Mouse (Mus musculus): Measurements from ENCODE around the gene Exosc9.
"Not testable (repeated sequence)": the region's sequence is repeated elsewhere in the genome, so short reads cannot be mapped to it uniquely, and the experiment has no call there.

Gene Exosc9

GRCm38 (mm10) chr3:36551343-36551742 is 1.1 kb upstream of the Exosc9 start:
- in situ Hi-C loops (cut with MboI, MseI), result loop anchor here (10.0 to 25.0 kb wide), 2 partner anchors 1133 to 1236 kb away; no protein-coding TSS in a partner anchor

DNA sequence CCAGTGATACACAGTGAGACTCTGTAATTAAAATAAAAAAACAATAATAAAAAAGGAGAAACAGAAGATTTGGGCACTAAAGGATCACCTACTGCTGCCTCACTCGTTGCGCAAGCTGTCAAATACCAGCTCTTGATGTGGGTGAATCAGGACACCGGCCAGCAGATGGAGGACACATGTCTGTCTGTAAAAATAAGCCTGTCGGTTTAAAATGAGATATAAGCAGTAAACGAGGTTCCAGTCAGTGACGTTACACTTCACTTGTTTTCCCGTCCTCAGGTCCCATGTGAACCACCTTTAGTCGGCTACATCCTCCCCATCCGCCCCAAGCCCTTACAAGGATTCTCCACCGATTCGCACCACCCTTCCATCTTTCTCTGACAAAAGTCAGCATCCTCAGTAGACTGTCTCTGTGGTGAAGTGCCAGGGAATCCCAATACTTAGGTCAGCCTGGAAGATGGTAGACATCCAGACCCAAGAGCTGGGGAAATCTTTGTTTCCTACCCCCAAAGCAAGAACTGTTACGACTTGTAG is 488 bp upstream of the Exosc9 start:
- in situ Hi-C loops (cut with MboI, MseI), result loop anchor here (10.0 to 25.0 kb wide), 2 partner anchors 1133 to 1235 kb away; no protein-coding TSS in a partner anchor

DNA sequence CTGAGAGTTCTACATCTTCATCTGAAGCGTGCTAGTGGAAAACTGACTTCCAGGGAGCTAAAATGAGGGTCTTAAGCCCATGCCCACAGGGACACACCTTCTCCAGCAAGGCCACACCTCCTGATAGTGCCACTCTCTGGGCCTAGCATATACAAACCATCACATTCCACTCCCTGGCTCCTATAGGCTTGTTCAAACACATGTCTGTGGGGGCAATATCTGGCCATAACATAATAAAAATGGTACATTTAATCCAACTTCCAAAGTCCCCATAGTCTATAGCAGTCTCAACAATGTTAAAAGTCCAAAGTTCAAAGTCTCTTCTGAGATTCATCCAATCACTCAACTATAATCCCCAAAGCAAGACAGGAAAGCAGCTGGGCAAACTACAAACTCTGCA is 5.2 kb downstream of the Exosc9 start:
- in situ Hi-C loops (cut with MboI, MseI), result loop anchor here (10.0 to 25.0 kb wide), 2 partner anchors 1127 to 1230 kb away; no protein-coding TSS in a partner anchor

DNA sequence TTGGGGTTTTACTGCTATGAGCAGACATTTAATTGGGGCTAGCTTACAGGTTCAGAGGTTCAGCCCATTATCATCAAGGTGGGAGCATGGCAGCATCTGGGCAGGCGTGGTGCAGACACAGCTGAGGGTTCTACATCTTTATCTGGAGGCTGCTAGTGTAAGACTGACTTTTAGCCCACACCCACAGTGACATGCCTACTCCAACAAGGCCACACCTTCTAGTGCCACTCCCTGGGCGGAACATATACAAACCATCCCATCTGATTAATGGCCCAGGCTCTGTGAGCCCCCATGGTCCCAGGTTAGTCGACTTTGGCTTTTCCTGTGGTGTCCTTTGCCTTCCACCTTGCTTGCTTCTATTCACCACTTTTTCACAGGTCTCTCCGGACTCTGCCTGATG is 7.2 kb downstream of the Exosc9 start:
- in situ Hi-C loops (cut with MboI, MseI), result loop anchor here (10.0 to 25.0 kb wide), 2 partner anchors 1125 to 1228 kb away; no protein-coding TSS in a partner anchor

DNA sequence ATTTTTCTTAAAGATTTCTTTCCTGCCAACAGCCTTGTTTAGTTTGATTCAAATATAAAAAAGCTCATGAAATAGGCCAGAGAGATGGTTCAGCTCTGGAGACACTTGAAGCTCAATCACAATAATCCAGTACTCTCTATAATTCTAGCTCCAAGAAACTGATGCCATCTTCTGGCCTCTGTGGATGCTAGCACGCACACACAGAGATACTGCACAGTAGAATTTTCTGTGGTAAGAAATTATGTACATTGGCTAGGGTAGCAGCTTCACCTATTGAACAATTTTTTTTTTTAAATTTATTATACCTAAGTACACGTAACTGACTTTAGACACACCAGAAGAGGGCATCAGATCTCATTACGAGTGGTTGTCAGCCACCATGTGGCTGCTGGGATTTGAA is 11.3 kb downstream of the Exosc9 start:
- in situ Hi-C loops (cut with MboI, MseI), result loop anchor here (25.0 kb wide), 1 partner anchor 1224 kb away; no protein-coding TSS in a partner anchor

DNA sequence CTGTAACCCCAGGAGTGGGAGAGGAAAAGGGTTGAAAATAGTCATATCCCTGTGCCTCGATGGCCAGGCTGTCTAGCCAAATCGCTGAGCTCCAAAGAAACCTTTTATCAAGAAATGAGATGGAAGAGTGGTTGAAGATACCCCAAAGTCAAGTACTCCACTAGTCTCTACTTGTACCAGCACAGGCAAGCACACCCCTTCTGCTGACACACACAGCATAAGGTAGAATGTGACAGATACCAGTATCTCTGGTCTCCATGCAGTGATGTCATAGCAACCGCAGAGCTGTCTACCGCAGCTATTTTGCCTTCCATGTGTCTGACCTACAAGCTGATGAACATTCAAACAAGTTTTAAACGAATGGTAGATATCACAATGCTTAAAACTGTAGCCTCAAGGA is 17.4 kb downstream of the Exosc9 start:
- in situ Hi-C loops (cut with MboI, MseI), result loop anchor here (25.0 kb wide), 1 partner anchor 1217 kb away; no protein-coding TSS in a partner anchor

- in situ Hi-C loops (cut with MboI, MseI), result loop anchor here (25.0 kb wide), 1 partner anchor 1216 kb away; no protein-coding TSS in a partner anchor
These were observed 19.0 kb downstream of the Exosc9 start for GRCm38 (mm10) chr3:36571361-36571826.

DNA sequence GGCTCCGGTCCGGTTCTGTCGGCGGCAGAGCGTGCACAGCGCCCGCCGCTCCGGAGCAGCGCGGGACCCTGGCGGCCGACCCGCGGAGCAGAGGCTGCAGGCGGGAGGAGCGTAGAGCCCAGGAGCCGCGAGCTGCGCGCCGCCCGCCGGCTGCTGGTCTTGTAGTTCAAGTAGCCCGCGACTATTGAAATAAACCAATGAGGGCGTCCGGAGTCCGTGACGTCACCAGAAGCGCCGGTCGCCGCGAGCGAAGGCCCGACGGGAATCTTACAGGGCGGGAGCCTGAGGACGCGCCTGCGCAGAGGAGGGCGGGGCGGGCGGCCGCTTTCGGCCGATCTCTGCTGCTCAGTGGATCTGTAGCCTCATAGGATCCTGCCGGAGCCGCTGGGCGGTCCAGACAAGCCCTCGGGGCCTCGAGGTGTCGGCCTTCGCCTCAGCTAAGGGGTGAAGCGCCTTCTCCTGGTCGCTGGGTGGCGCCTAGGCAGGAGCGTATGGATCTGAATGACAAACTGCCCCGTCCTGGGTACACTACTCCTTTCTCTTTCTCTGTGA is 19.5 kb downstream of the Exosc9 start, which contains the start of gene Ccna2:
Ccna2 (minus strand) TSS at position 324 of the 552 bp plus-strand sequence.
- in situ Hi-C loops (cut with MboI, MseI), result loop anchor here (25.0 kb wide), 1 partner anchor 1215 kb away; no protein-coding TSS in a partner anchor

DNA sequence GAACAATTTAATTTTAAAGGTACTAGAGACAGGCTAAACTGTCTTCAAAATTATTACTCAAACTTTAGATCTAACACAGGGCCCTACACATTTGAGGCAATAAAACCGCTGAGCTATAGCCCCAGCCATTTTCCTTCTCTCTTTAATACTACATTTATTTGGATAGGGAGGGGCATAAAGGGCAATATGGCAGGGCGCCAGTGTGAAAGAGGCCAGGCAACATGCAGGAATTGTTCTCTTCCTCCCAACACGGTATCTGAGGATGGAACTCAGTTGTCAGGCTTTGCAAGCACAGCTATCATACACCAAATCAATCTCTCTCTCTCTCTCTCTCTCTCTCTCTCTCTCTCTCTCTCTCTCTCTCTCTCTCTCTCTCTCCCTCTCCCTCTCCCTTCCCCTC is 46.4 kb downstream of the Exosc9 start:
- in situ Hi-C loops (cut with MboI, MseI), result no loop called here

- in situ Hi-C loops (cut with MboI, MseI), result not testable (repeated sequence)
These were observed 47.4 kb downstream of the Exosc9 start for GRCm38 (mm10) chr3:36599773-36600172.

DNA sequence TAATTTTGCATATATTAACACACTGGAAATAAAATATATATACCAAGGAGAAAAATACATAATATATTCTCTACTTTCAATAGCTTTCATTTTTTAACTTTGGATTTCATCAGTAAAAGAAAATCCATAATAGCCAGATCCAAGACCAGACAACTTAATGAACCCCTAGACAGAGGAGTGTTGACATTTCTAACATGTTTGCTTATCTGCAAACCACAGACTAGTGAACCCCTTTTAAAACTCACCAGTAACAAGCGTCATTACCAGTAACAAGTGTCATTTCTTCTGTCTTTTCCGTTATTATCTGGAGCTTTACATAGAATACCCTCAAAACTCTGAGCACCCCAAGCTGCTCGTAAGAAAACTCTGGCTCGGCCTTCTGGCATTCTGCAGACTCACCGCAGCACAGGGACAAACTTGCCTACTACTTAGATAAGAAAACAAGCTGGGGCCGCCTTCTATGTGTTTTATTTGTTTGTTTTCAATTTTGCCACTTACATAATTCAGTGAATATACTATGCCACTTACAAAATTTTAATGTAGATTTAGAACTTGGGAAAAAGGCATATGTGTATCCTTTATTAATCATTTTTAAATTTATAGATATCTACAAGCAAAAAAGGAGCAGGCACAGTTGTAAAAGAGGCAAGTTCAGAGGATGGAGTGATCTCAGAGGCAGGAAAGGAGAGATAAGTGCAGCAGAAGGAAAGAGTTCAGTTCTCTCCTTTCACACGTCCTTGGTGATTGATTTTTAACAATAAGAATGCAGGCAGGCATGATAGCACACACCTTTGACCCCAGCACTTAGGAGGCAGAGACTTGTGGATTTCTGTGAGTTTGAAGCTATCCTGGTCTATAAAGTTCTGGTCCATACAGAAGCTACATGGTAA is 53.7 kb downstream of the Exosc9 start:
- in situ Hi-C loops (cut with MboI, MseI), result no loop called here

- in situ Hi-C loops (cut with MboI, MseI), result no loop called here
These were observed 60.3 kb downstream of the Exosc9 start for GRCm38 (mm10) chr3:36612687-36613086.

DNA sequence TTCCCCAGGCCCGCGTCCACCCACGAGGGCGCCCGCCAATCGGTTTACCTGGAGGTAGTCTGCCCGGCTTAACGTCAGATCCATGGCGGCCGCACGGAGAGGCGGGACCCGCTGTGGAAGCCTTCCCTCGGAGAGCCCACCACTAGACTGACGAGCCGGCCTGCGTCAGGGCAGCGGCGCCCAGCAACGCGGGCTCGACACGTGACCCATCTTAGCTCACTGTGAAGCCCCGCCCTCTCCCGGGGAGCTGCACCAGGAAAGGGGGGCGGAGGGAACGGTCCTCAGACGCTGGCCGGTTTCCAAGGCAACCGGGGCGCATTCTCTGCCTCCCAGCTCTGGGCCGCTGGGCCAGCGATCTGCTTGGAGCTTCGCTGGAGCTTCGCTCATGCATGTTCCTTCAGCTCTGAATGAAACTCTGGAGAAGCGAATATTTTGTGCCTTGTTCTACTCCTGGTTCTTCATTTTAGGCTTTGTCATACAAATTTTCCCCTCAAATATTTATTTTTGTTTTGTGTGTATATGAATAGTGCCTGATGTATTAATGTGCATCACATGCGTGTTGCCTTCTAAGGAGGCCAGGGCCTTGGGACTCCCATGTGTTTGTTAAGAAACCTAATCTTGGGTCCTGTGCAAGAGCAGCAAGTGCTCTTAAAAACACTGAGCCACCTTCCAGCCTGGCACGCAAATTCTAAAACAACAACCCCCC is 60.9 kb downstream of the Exosc9 start, which contains the start of gene Bbs7:
Bbs7 (minus strand) TSS at position 276 of the 706 bp plus-strand sequence.
- in situ Hi-C loops (cut with MboI, MseI), result no loop called here

DNA sequence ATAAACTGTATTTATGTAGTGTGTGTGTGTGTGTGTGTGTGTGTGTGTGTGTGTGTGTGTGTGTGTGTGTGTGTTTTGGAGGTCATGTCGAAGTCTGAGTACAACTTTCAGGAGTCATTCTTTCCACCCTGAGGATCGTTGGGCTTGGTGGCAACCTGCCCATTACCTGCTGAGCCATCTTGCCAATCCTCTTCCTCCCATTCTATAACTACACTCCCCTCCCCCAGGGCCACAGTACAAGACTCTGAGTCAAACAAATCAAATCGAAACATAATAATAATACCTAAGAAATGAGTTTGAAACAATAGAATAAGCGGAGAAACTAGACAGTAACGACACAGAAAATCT is 61.5 kb downstream of the Exosc9 start:
- in situ Hi-C loops (cut with MboI, MseI), result no loop called here

All from T-helper 1 cell (primary cell).